Mouse (Mus musculus) right cerebral cortex, postnatal 4 days (tissue): ENCODE data around the gene 4921539E11Rik.

Experiments
- DNase-seq: peaks from one replicate; pipeline ENCODE4 v3.0.0-alpha.2; 2022

The 4921539E11Rik gene

GRCm38 (mm10) chr4:103222854-103223253 is 67.8 kb downstream of the 4921539E11Rik start:
- no peak for DNase-seq

- DNase-seq, result no peak
These were observed 68.9 kb downstream of the 4921539E11Rik start for GRCm38 (mm10) chr4:103221789-103222188.

DNA sequence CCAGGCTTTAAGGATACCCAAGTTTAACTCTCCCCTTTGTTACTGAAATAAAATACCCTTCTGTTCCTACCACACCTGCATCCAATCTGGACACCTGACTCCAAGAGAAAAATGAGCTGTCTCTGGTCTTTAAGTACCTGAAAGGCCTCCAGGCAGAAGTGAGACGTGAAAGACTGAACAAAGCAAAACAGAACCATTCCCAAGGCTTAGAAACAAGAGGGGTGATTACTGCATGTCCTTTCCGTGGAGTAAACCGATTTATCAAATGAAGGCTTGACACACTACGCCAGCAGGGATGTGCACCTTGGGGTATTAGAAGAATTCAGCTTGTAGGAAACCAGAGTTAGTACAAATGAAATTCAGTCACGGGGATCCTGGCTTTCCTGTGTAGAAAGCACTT is 71.7 kb downstream of the 4921539E11Rik start:
- DNase-seq, result no peak

- no peak for DNase-seq
These were observed 74.6 kb downstream of the 4921539E11Rik start for GRCm38 (mm10) chr4:103216046-103216445.

GRCm38 (mm10) chr4:103214925-103215820 is 75.5 kb downstream of the 4921539E11Rik start, which contains the start of gene Slc35d1:
Gene Slc35d1 (minus strand): TSS chr4:103215164.
- peak; percentile 87 for DNase-seq

- peak; percentile 73 for DNase-seq
These were observed 76.2 kb downstream of the 4921539E11Rik start for GRCm38 (mm10) chr4:103214498-103214924.

GRCm38 (mm10) chr4:103213859-103214497 is 76.7 kb downstream of the 4921539E11Rik start:
- no peak for DNase-seq

DNA sequence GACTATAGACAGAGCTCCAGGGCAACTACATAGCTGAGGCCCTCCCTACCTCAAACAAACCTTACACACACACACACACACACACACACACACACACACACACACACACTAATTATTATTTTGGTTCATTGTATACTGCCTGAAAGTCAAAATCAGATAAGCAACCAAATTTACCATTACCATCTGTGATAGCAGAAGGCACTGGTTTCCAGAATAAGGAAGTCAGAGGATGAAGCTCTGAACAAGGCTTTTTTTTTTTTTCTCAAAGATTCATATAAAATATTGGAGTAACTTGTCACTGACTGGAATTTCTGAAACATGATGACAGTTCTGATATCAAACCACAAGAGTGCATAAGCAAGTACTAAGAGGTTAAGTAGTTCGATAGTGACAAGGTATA is 82.1 kb downstream of the 4921539E11Rik start:
- no peak for DNase-seq

DNA sequence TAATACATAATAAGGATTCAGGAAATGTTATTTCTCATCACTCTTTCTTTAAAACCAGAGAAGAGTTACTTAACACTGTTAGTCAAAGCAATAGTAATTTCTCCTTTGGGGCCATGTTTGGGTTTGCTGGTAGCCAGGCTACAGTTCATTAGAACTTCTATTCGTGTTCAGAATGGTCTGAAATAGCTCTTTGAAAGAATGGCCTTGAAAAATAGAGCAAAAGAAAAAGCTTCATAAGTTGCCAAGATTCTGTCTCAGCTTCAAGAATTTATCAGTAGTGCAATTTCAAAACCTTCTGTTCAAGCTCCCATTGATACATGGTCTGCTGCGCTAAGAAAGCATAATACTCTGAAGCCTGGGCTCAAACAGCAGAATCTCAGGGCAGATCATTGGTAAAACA is 87.0 kb downstream of the 4921539E11Rik start:
- no peak for DNase-seq

GRCm38 (mm10) chr4:103200046-103200445 is 90.6 kb downstream of the 4921539E11Rik start:
- no peak for DNase-seq

DNA sequence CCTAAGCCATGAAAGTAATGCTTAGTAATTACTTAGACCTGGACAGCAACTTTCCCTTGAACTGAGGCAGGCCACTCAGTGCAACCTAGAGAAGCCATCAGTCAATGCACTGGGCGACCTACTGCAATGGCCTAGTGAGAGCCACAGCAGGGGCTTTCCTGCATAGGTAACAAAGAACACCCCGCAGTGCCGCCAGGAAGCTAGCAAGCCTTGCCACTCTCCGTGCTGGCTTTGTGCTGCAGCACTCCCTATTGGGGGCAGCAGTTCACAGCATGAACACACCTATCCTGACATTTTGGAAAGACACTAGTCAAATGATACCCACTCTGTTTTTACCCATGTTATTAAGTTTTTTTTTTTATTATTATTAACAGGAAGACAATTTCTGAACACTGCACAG is 91.6 kb downstream of the 4921539E11Rik start:
- no peak for DNase-seq

DNA sequence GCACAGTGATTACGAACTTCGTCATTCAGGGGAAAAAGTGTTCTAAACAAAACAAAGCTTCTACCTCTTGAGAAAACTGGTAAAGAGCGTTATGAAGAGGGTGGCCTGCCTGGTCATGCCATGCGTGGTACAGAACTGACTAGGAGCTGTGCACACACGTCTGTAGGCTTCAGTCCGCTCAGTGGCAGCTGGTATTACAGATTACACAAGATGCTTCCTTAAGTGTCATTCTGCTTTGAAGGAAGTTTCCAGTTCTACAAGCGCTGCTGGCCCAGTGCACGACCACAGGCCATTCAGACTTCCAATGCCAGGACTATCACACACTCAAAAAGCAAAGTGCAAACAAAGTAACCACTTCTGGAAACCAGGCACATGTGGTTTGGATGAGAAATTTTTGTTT is 93.3 kb downstream of the 4921539E11Rik start:
- no peak for DNase-seq

DNA sequence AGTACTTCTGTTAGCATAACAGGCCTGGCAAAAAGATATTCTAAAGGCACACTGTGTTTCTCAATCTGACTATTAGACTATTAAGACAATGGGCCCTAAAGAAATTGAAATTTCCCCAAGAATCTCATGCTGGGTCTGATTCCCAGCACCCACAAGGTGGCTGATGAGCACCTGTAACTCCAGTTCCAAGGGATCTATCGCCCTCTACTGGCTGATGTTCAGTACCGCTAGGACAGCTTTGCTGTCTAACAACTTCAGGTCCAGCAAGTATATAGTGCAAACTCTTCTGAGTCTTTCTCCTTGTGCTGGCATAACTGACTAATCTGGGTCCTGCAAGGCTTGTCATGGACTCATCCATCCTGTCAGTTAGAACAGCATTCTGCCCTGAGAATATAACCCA is 98.2 kb downstream of the 4921539E11Rik start:
- DNase-seq, result no peak

- no peak for DNase-seq
These were observed 101.7 kb downstream of the 4921539E11Rik start for GRCm38 (mm10) chr4:103188786-103189640.
